Mouse (Mus musculus): ENCODE measurements at regions not wholly inside any gene's neighbourhood (a gene's known extent, or its start where the extent isn't known, plus 50 kb on each side); places are given as distances from the start of the nearest gene placed in this dataset.

DNA sequence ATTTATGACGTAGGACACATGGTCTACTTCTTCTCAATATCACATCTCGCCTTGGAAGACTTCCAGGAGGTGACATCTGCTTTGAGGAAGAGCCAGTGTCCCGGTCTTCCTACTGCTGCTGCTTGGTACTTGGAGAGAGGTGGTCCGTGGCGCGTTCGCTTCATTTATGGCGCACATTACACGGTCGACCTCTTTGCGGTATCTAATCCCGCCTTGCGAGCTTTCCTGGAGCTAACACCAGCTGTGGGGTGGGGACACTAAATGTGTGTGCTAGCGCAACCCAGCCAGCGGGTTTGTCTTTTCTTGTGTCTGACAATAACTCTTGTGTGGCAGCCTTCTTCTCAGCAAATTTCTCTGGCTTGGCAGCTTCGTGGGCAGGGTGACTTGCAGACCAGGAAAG, 112.3 kb upstream of the Rtl1 start:
- no peak for TF ChIP-seq POLR2A (IDR thresholded peaks at IDR 0.05; ENCODE audit: borderline replicate concordance, extremely low read depth, low read depth, low read length)
- no peak for TF ChIP-seq CTCF (IDR thresholded peaks at IDR 0.05; ENCODE audit: insufficient read depth, low read length)

Measured in lung, adult 2 months (tissue).